Mouse (Mus musculus) midbrain, embryonic 15.5 days (tissue): ENCODE data around the gene Ift140. TPM values are rescaled to one million over a fixed set of nuclear protein-coding genes. Genes with fewer than 3 reads are reported as not detected.
"Not testable (repeated sequence)": the region's sequence is repeated elsewhere in the genome, so short reads cannot be mapped to it uniquely, and the experiment has no call there.

Experiments
- ATAC-seq: fragments of 200-750 bp; cut with Nextera tagmentation; replicated peaks from 2 replicates; pipeline ENCODE4 v1.8.0; 2017; ENCODE audit warnings: moderate TSS enrichment
- H3K27ac ChIP-seq: fragments of 300-500 bp; sonication (generic); 2 replicates; pipeline ENCODE4 v1.5.1; 2015; ENCODE audit warnings: mild to moderate bottlenecking, inconsistent platforms
- H3K27me3 ChIP-seq: fragments of 300-500 bp; sonication (generic); replicated peaks from 2 replicates; pipeline ENCODE4 v1.6.1; 2015; ENCODE audit warnings: inconsistent platforms
- H3K36me3 ChIP-seq: fragments of 300-500 bp; sonication (generic); replicated peaks from 2 replicates; pipeline ENCODE4 v1.6.1; 2015; ENCODE audit warnings: inconsistent platforms
- H3K4me1 ChIP-seq: fragments of 300-500 bp; sonication (generic); 2 replicates; pipeline ENCODE4 v1.6.1; 2015; ENCODE audit warnings: inconsistent platforms
- H3K4me2 ChIP-seq: fragments of 300-500 bp; sonication (generic); 2 replicates; pipeline ENCODE4 v1.6.1; 2015; ENCODE audit warnings: inconsistent platforms, mild to moderate bottlenecking, moderate library complexity
- H3K4me3 ChIP-seq: fragments of 300-500 bp; sonication (generic); 2 replicates; pipeline ENCODE4 v1.5.1; 2015; ENCODE audit warnings: mild to moderate bottlenecking, inconsistent platforms
- H3K9ac ChIP-seq: fragments of 300-500 bp; sonication (generic); 2 replicates; pipeline ENCODE4 v1.6.1; 2015; ENCODE audit warnings: mild to moderate bottlenecking, inconsistent platforms
- H3K9me3 ChIP-seq: fragments of 300-500 bp; sonication (generic); 2 replicates; pipeline ENCODE4 v1.6.1; 2016; ENCODE audit warnings: inconsistent platforms
- WGBS: fragments of 180-500 bp; shearing (Covaris S2); methylation state at CpG from one replicate; pipeline ENCODE4 v1.1.7; 2015; ENCODE audit warnings: mixed read lengths; 5-methylcytosine and 5-hydroxymethylcytosine counted together
- polyA plus RNA-seq: library from polyadenylated mRNA; unstranded; fragments of >200 nt; fragmentation: Nextera tagmentation; extraction: Ambion mirVana; gene quantifications from 2 replicates; pipeline ENCODE4 v1.2.1, GENCODE M21; 2015

The Ift140 gene
- polyA plus RNA-seq, 1 experiment from 2014 or later, result 22.5 TPM

- no peak overlapping the region for H3K4me3 ChIP-seq
- peaks cover 37% of the 10 kb centered on the region; the same call in 1 of the 2 replicates for H3K36me3 ChIP-seq
- no peak overlapping the region for H3K27ac ChIP-seq
- WGBS, result 87% methylated on average over 2 of the region's 2 CpGs
- no peak for ATAC-seq
- no peaks in the 10 kb centered on the region for H3K27me3 ChIP-seq
- peaks cover 11% of the 10 kb centered on the region for H3K4me1 ChIP-seq
- no peak overlapping the region for H3K9ac ChIP-seq
- no peaks in the 10 kb centered on the region for H3K9me3 ChIP-seq
- H3K4me2 ChIP-seq, result no peak overlapping the region
Measured at GRCm38 (mm10) chr17:25109578-25109977, 93.7 kb downstream of the Ift140 start.

GRCm38 (mm10) chr17:25110590-25110989, 94.7 kb downstream of the Ift140 start:
- Histone ChIP-seq H3K9ac (no peak overlapping the region), H3K27me3 (no peaks in the 10 kb centered on the region), H3K9me3 (no peaks in the 10 kb centered on the region), H3K4me1 (peaks cover 18% of the 10 kb centered on the region), H3K4me2 (no peak overlapping the region), H3K36me3 (peaks cover 28% of the 10 kb centered on the region; the same call in 1 of the 2 replicates), H3K27ac (no peak overlapping the region), H3K4me3 (no peak overlapping the region)
- no peak for ATAC-seq
- WGBS, result 99% methylated on average over 6 of the region's 6 CpGs

- H3K27ac ChIP-seq, result no peak overlapping the region
- H3K9ac ChIP-seq, result no peak overlapping the region
- H3K9me3 ChIP-seq, result no peaks in the 10 kb centered on the region
- H3K36me3 ChIP-seq, result peaks cover 24% of the 10 kb centered on the region; the same call in 1 of the 2 replicates
- no peak overlapping the region for H3K4me3 ChIP-seq
- H3K27me3 ChIP-seq, result no peaks in the 10 kb centered on the region
- H3K4me1 ChIP-seq, result peaks cover 21% of the 10 kb centered on the region
- WGBS, result 94% methylated on average over 5 of the region's 5 CpGs
- H3K4me2 ChIP-seq, result no peak overlapping the region
- no peak for ATAC-seq
Measured at GRCm38 (mm10) chr17:25111220-25111619, 95.3 kb downstream of the Ift140 start.

GRCm38 (mm10) chr17:25111739-25112422, 96.0 kb downstream of the Ift140 start:
- ATAC-seq, result no peak
- Histone ChIP-seq H3K9me3 (no peaks in the 10 kb centered on the region), H3K4me2 (no peak overlapping the region), H3K9ac (no peak overlapping the region), H3K36me3 (peaks cover 19% of the 10 kb centered on the region; the same call in 1 of the 2 replicates), H3K4me3 (no peak overlapping the region), H3K27ac (no peak overlapping the region), H3K27me3 (no peaks in the 10 kb centered on the region), H3K4me1 (peaks cover 24% of the 10 kb centered on the region)
- WGBS, result 89% methylated on average over 8 of the region's 8 CpGs

DNA sequence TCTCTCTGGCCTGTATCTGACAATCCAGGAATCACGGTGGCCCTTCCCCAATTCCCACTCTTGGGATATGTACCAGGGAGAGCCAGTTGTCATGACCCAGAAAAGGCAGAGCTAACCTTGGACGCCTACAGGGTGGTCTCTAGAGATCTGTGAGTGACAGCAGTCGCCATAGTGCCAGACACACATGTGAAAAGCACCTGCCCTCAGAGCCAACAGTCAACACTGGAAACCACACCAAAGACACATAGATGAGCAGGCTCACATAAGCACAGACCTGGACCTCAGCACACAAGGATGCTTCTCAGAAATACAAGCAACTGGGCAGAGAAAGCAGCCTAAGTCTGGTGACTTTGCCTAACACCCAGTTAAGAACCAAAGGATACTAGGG, 96.5 kb downstream of the Ift140 start:
- H3K9ac ChIP-seq, result no peak overlapping the region
- peaks cover 16% of the 10 kb centered on the region; the same call in 1 of the 2 replicates for H3K36me3 ChIP-seq
- ATAC-seq, result no peak

DNA sequence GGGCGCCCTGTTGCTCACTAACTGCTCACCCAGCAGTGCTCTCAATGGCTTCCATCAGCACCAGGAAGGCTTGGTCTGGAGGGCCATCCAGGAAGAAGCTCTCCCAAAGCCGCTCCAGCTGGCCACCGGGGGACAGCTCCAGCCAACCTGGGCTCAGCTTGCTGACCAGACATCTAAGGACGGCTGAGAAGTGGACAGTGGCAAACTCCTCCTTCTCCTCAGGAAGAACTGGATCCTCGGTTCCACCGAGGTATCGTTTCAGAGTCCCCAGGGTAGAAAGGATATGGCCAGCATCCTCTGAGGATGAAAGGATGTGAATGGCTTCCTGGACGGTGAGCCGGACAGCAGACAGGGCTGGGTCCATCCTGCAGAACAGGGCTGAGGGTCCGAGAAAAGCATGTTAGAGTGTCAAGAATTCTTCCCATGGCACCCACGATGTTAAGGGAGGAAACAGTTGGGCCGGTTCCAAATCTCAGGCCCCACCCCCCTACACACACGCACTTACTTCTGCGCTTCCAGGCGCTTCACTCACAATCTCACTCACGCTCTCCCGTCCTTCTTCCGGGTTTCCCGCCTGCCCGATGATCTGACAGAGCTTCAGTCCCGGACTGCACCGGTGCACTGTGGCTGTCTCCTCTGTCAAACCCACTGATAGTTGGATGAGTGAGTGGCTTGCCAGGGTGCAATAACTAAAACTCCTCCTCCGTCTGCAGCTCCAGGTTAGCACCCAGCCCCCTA, 99.2 kb downstream of the Ift140 start:
- Histone ChIP-seq H3K27ac (peak overlapping the region; percentile 91), H3K9me3 (no peaks in the 10 kb centered on the region), H3K9ac (peak overlapping the region; percentile 66), H3K27me3 (no peaks in the 10 kb centered on the region), H3K4me3 (peak overlapping the region; percentile 65), H3K36me3 (0 out of 2 replicates have a peak, but pooled peaks cover 5% of the 10 kb centered on the region), H3K4me1 (peaks cover 24% of the 10 kb centered on the region), H3K4me2 (peak overlapping the region; percentile 98)
- WGBS, result 12% methylated on average over 23 of the region's 23 CpGs
- peak; percentile 76 for ATAC-seq

More for the DNA sequence above, 96.5 kb downstream of the Ift140 start:
- Histone ChIP-seq H3K27ac (no peak overlapping the region), H3K4me2 (no peak overlapping the region), H3K9me3 (no peaks in the 10 kb centered on the region), H3K4me3 (no peak overlapping the region), H3K4me1 (peaks cover 24% of the 10 kb centered on the region), H3K27me3 (no peaks in the 10 kb centered on the region)
- WGBS, result 88% methylated on average over 3 of the region's 3 CpGs

DNA sequence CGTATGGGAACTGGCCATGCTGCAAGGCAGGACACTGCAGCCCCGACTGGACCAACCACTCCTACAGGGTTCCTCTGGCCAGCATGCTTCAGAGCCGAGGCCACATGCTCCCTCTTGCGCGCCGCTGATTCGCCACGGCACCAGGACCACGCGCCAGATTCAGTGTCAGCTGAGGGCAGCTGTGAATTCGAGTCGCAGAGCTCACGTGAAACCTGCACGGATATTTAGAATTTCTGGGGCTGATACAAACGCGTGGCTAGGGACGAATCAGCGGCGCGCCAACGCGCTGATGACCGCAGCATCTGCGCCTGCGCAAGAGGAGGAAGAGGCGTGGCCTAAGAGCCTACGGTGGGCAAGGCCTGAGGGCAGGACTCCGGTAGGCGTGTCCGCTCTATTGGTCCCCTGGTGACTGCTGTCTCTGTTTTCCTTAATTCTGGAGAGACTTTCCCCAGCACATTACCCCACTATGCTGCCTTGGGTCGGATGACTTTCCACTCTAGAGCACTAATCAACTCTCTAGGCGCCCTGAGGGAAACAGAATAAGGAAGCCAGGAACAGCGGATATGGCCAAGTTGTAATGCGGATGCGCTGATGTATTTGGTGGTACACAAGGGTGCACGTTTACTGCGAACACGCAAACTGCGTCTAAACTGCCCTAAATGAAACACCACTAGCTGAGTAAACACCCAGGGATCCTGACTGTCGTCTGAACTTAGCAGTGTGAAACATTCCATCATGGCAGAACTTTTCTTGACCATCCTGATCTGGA, 100.0 kb downstream of the Ift140 start, which contains the start of gene Telo2:
Telo2 (minus strand) TSS at position 304 of the 769 bp plus-strand sequence.
- Histone ChIP-seq H3K9me3 (no peaks in the 10 kb centered on the region), H3K4me2 (peak within 1 kb of the TSS; percentile 98), H3K36me3 (no peaks in the 10 kb centered on the region), H3K27me3 (no peaks in the 10 kb centered on the region), H3K4me3 (peak within 1 kb of the TSS; percentile 65), H3K27ac (peak within 1 kb of the TSS; percentile 91), H3K4me1 (peaks cover 24% of the 10 kb centered on the region), H3K9ac (peak within 1 kb of the TSS; percentile 66)
- ATAC-seq, result peak; percentile 94
- 4% methylated on average over 40 of the region's 40 CpGs for WGBS

DNA sequence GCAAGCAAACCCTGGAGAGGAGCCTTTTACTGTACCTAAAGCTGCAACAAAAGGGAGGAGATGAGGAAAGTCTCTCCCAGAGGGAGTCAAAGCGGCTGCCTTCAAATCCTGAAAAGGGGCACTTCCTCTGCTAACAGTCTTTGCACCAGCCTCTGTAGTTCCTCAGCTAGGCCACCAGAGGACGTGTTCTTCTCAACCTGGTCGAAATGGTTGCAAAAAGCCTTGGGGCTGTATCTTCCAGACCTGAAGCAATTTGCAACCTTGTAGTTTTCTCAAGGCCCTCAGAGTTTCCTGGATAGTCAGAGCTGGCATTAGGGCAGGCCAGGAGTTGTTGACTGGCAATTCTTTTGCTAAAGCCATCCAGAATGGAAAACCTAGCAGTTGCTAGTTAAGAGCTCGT, 101.4 kb downstream of the Ift140 start:
- no peak for ATAC-seq
- Histone ChIP-seq H3K9ac (no peak overlapping the region), H3K4me3 (no peak overlapping the region), H3K4me2 (no peak overlapping the region), H3K4me1 (peaks cover 24% of the 10 kb centered on the region), H3K27ac (no peak overlapping the region), H3K9me3 (no peaks in the 10 kb centered on the region), H3K27me3 (no peaks in the 10 kb centered on the region), H3K36me3 (no peaks in the 10 kb centered on the region)
- WGBS, result 27% methylated on average over 4 of the region's 4 CpGs

DNA sequence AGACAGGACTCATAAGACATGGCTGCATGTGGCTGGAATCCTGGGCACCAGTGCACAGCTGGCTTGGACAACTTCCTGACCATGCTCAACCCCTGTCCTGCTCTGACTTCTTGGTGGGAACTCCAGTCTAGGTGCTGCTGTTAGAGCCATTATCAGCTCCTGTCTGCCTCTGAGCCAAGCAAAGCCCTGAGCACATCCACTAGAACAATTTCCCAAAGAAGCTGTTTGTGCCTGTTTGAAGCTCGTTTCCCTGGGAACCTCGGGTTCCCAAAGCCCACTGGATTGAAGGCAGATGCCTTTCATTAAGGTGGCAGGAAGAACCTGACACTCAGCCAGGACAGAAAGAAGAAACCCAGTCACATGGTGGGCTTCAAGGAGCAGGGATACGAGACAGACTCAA, 104.5 kb downstream of the Ift140 start, which contains the start of gene Ptx4:
Ptx4 (plus strand) TSS at position 355 of the 400 bp plus-strand sequence.
- H3K4me3 ChIP-seq, result no peak within 1 kb of the TSS
- H3K36me3 ChIP-seq, result no peaks in the 10 kb centered on the region
- no peaks in the 10 kb centered on the region for H3K27me3 ChIP-seq
- H3K9ac ChIP-seq, result no peak within 1 kb of the TSS
- no peak within 1 kb of the TSS for H3K4me2 ChIP-seq
- 51% methylated on average over 3 of the region's 3 CpGs for WGBS
- H3K27ac ChIP-seq, result no peak within 1 kb of the TSS
- ATAC-seq, result no peak
- no peaks in the 10 kb centered on the region for H3K9me3 ChIP-seq
- H3K4me1 ChIP-seq, result peaks cover 6% of the 10 kb centered on the region

GRCm38 (mm10) chr17:25123979-25124378, 108.1 kb downstream of the Ift140 start:
- 28% methylated on average over 7 of the region's 7 CpGs for WGBS
- H3K9me3 ChIP-seq, result no peaks in the 10 kb centered on the region
- H3K4me3 ChIP-seq, result no peak overlapping the region
- H3K4me1 ChIP-seq, result no peaks in the 10 kb centered on the region
- no peak overlapping the region for H3K27ac ChIP-seq
- no peaks in the 10 kb centered on the region for H3K27me3 ChIP-seq
- ATAC-seq, result no peak
- H3K4me2 ChIP-seq, result no peak overlapping the region
- no peak overlapping the region for H3K9ac ChIP-seq
- no peaks in the 10 kb centered on the region for H3K36me3 ChIP-seq

DNA sequence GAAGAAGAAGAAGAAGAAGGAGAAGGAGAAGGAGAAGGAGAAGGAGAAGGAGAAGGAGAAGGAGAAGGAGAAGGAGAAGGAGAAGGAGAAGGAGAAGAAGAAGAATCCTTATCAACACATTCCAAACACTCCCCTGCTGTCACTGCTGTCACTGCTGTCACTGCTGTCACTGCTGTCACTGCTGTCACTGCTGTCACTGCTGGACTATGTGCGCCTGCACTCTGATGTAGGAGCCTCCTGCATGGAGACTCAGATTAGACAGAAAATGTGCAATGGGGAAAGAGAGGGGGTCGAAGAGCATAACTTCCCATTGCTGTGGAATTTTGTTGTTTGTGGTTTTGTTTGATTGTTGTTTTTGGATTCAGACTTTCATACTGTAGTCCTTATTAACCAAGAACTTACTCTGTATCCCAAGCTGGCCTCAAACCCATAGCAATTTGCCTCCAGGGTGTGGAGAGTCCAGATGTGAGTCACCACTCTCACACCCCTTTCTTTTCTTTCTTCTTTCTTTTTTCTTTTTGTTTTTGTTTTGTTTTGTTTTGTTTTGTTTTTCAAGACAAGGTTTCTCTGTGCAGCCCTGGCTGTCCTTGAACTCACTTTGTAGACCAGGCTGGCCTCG, 109.7 kb downstream of the Ift140 start:
- not testable (repeated sequence) for ATAC-seq, H3K9me3 ChIP-seq, H3K36me3 ChIP-seq, H3K9ac ChIP-seq, H3K4me3 ChIP-seq, H3K27ac ChIP-seq, H3K4me2 ChIP-seq, H3K27me3 ChIP-seq, H3K4me1 ChIP-seq
- 74% methylated on average over 3 of the region's 3 CpGs for WGBS

GRCm38 (mm10) chr17:25127079-25127478, 111.2 kb downstream of the Ift140 start:
- no peak for ATAC-seq
- H3K4me3 ChIP-seq, result no peak overlapping the region
- no peaks in the 10 kb centered on the region for H3K36me3 ChIP-seq
- H3K9me3 ChIP-seq, result no peaks in the 10 kb centered on the region
- H3K4me2 ChIP-seq, result no peak overlapping the region
- H3K9ac ChIP-seq, result no peak overlapping the region
- no peaks in the 10 kb centered on the region for H3K4me1 ChIP-seq
- H3K27ac ChIP-seq, result no peak overlapping the region
- WGBS, result 64% methylated on average over 8 of the region's 8 CpGs
- no peaks in the 10 kb centered on the region for H3K27me3 ChIP-seq
